Mouse (Mus musculus) MEL (cell line): ENCODE data around the gene Slc10a4. TPM values are rescaled to one million over a fixed set of nuclear protein-coding genes. Genes with fewer than 3 reads are reported as not detected.

Experiments
- DNase-seq: peaks from one replicate; pipeline ENCODE4 v3.0.0; 2011; ENCODE audit warnings: low read depth, low spot score
- H3K27ac ChIP-seq: 2 replicates; pipeline ENCODE4 v1.5.1; 2012; ENCODE audit warnings: low read depth, mild to moderate bottlenecking, control low read depth, low read length, moderate library complexity; ENCODE audit not compliant: control insufficient read depth
- H3K27me3 ChIP-seq, 2 experiments: fragments of 150-350 bp in 1 of 2; sonication (generic) in 1 of 2; 2 replicates each; pipeline ENCODE4 v1.6.1; 2012; ENCODE audit warnings: low read length in 2 of 2, mild to moderate bottlenecking in 2 of 2, improper control_type of control experiment in 1 of 2, moderate library complexity in 1 of 2; ENCODE audit not compliant: insufficient read depth in 2 of 2, control insufficient read depth in 1 of 2
- H3K36me3 ChIP-seq, 2 experiments: 2 replicates each; pipeline ENCODE4 v1.6.1; 2012 to 2014; ENCODE audit warnings: low read length in 2 of 2, improper control_type of control experiment in 1 of 2, inconsistent platforms in 1 of 2, mild to moderate bottlenecking in 1 of 2; ENCODE audit not compliant: insufficient read depth in 2 of 2, control insufficient read depth in 1 of 2
- H3K4me1 ChIP-seq, 2 experiments: fragments of 150-350 bp in 1 of 2; sonication (generic) in 1 of 2; 2 replicates each; pipeline ENCODE4 v1.6.1; 2012; ENCODE audit warnings: low read length in 2 of 2, improper control_type of control experiment in 1 of 2, mild to moderate bottlenecking in 1 of 2; ENCODE audit not compliant: insufficient read depth in 2 of 2, control insufficient read depth in 1 of 2
- H3K4me3 ChIP-seq, 2 experiments: fragments of 150-350 bp in 1 of 2; sonication (generic) in 1 of 2; 2 replicates each; pipeline ENCODE4 v1.5.1; 2012; ENCODE audit warnings: low read depth in 2 of 2, low read length in 2 of 2, mild to moderate bottlenecking in 2 of 2, moderate library complexity in 2 of 2, control low read depth in 1 of 2, improper control_type of control experiment in 1 of 2; ENCODE audit not compliant: control insufficient read depth in 1 of 2, insufficient read depth in 1 of 2
- H3K79me2 ChIP-seq: 2 replicates; pipeline ENCODE4 v1.6.1; 2012; ENCODE audit warnings: mild to moderate bottlenecking, low read length, moderate library complexity; ENCODE audit not compliant: control insufficient read depth, poor library complexity, insufficient read depth
- H3K9ac ChIP-seq: 2 replicates; pipeline ENCODE4 v1.6.1; 2012; ENCODE audit warnings: low read depth, mild to moderate bottlenecking, control low read depth, low read length, moderate library complexity; ENCODE audit not compliant: control insufficient read depth, poor library complexity, severe bottlenecking
- H3K9me3 ChIP-seq: fragments of 150-350 bp; sonication (generic); replicated peaks from 2 replicates; pipeline ENCODE4 v1.6.1; 2012; ENCODE audit warnings: mild to moderate bottlenecking, low read length, improper control_type of control experiment, moderate library complexity; ENCODE audit not compliant: insufficient read depth
- CHD2 ChIP-seq: IDR thresholded peaks from 2 replicates; pipeline ENCODE4 v1.6.1; 2011; ENCODE audit warnings: low read length, improper control_type of control experiment
- CTCF ChIP-seq, 3 experiments: IDR thresholded peaks in 2 of 3; conservative IDR thresholded peaks in 1 of 3; 2 replicates each; pipeline ENCODE4 v1.5.1; 2011 to 2012; ENCODE audit warnings: low read length in 3 of 3, low read depth in 2 of 3, mild to moderate bottlenecking in 2 of 3, improper control_type of control experiment in 1 of 3, inconsistent platforms in 1 of 3, mixed read lengths in 1 of 3, moderate library complexity in 1 of 3; ENCODE audit not compliant: control insufficient read depth in 1 of 3, insufficient read depth in 1 of 3, poor library complexity in 1 of 3, severe bottlenecking in 1 of 3
- E2F4 ChIP-seq: IDR thresholded peaks from 2 replicates; pipeline ENCODE4 v1.6.1; 2011; ENCODE audit warnings: low read depth, low read length, improper control_type of control experiment, borderline replicate concordance
- ELF1 ChIP-seq: IDR thresholded peaks from 2 replicates; pipeline ENCODE4 v1.6.1; 2014; ENCODE audit warnings: low read depth, mild to moderate bottlenecking, inconsistent platforms, low read length, improper control_type of control experiment, moderate library complexity
- GABPA ChIP-seq: IDR thresholded peaks from 2 replicates; pipeline ENCODE4 v1.6.1; 2012; ENCODE audit warnings: low read depth, mild to moderate bottlenecking, inconsistent platforms, low read length, improper control_type of control experiment, moderate library complexity
- HCFC1 ChIP-seq: IDR thresholded peaks from 2 replicates; pipeline ENCODE4 v1.6.1; 2012; ENCODE audit warnings: low read depth, mild to moderate bottlenecking, inconsistent platforms, low read length, improper control_type of control experiment, moderate library complexity
- JUND ChIP-seq: IDR thresholded peaks from 2 replicates; pipeline ENCODE4 v1.6.1; 2011; ENCODE audit warnings: low read depth, mild to moderate bottlenecking, improper control_type of control experiment, low read length
- KAT2A ChIP-seq: conservative IDR thresholded peaks from 2 replicates; pipeline ENCODE4 v1.6.1; 2012; ENCODE audit warnings: low read depth, low read length, improper control_type of control experiment, inconsistent platforms
- MAFK ChIP-seq: IDR thresholded peaks from 2 replicates; pipeline ENCODE4 v1.6.1; 2011; ENCODE audit warnings: low read depth, mild to moderate bottlenecking, low read length, improper control_type of control experiment, borderline replicate concordance
- MAX ChIP-seq: IDR thresholded peaks from 2 replicates; pipeline ENCODE4 v1.6.1; 2011; ENCODE audit warnings: low read length, improper control_type of control experiment
- NRF1 ChIP-seq: IDR thresholded peaks from 2 replicates; pipeline ENCODE4 v1.6.1; 2014; ENCODE audit warnings: low read depth, mild to moderate bottlenecking, inconsistent platforms, low read length, improper control_type of control experiment, moderate library complexity; ENCODE audit not compliant: poor library complexity, insufficient read depth, severe bottlenecking
- POLR2AphosphoS2 ChIP-seq: IDR thresholded peaks from 2 replicates; pipeline ENCODE4 v1.6.1; 2011; ENCODE audit warnings: low read length, improper control_type of control experiment
- POLR2AphosphoS5 ChIP-seq: IDR thresholded peaks from 2 replicates; pipeline ENCODE4 v1.6.1; 2012; ENCODE audit warnings: low read depth, borderline replicate concordance, mild to moderate bottlenecking, inconsistent platforms, low read length, moderate library complexity, mixed read lengths
- RCOR1 ChIP-seq: IDR thresholded peaks from 2 replicates; pipeline ENCODE4 v1.6.1; 2012; ENCODE audit warnings: low read depth, mild to moderate bottlenecking, inconsistent platforms, low read length, improper control_type of control experiment
- SIN3A ChIP-seq: IDR thresholded peaks from 2 replicates; pipeline ENCODE4 v1.6.1; 2012; ENCODE audit warnings: low read length, improper control_type of control experiment, inconsistent platforms
- SMC3 ChIP-seq: IDR thresholded peaks from 2 replicates; pipeline ENCODE4 v1.6.1; 2011; ENCODE audit warnings: low read depth, low read length, improper control_type of control experiment
- TAL1 ChIP-seq: IDR thresholded peaks from 2 replicates; pipeline ENCODE4 v1.6.1; 2012; ENCODE audit warnings: mild to moderate bottlenecking, inconsistent platforms, low read length, moderate library complexity, mixed read lengths
- TCF12 ChIP-seq: IDR thresholded peaks from 2 replicates; pipeline ENCODE4 v1.6.1; 2014; ENCODE audit warnings: low read depth, mild to moderate bottlenecking, inconsistent platforms, low read length, improper control_type of control experiment, moderate library complexity
- UBTF ChIP-seq: IDR thresholded peaks from 2 replicates; pipeline ENCODE4 v1.6.1; 2012; ENCODE audit warnings: low read depth, mild to moderate bottlenecking, inconsistent platforms, low read length, improper control_type of control experiment, moderate library complexity, borderline replicate concordance; ENCODE audit not compliant: insufficient read depth
- USF2 ChIP-seq, 2 experiments: IDR thresholded peaks; 2 replicates each; pipeline ENCODE4 v1.6.1; 2011 to 2012; ENCODE audit warnings: improper control_type of control experiment in 2 of 2, low read length in 2 of 2, borderline replicate concordance in 1 of 2, inconsistent platforms in 1 of 2, low read depth in 1 of 2, mild to moderate bottlenecking in 1 of 2; ENCODE audit not compliant: insufficient read depth in 1 of 2
- ZC3H11A ChIP-seq: IDR thresholded peaks from 2 replicates; pipeline ENCODE4 v1.6.1; 2012; ENCODE audit warnings: low read depth, mild to moderate bottlenecking, inconsistent platforms, low read length, improper control_type of control experiment
- polyA plus RNA-seq, 2 experiments: library from polyadenylated mRNA; stranded (reverse) in 1 of 2; unstranded in 1 of 2; fragments of >175 nt in 1 of 2; fragments of >200 nt in 1 of 2; gene quantifications; 2 replicates each; pipeline versions ENCODE4 v1.2.1 to v1.2.4; 2012; ENCODE audit warnings: low replicate concordance in 2 of 2, low read depth in 1 of 2; ENCODE audit not compliant: insufficient read length in 2 of 2, insufficient read depth in 1 of 2, missing spikeins in 1 of 2
- total RNA-seq: library from RNA; depleted of rRNA; stranded (reverse); fragments of 300-350 nt; gene quantifications from 2 replicates; pipeline ENCODE4 v1.2.3, GENCODE M21; 2012

Slc10a4 gene
- total and polyA plus RNA-seq, 3 experiments, result not detected

DNA sequence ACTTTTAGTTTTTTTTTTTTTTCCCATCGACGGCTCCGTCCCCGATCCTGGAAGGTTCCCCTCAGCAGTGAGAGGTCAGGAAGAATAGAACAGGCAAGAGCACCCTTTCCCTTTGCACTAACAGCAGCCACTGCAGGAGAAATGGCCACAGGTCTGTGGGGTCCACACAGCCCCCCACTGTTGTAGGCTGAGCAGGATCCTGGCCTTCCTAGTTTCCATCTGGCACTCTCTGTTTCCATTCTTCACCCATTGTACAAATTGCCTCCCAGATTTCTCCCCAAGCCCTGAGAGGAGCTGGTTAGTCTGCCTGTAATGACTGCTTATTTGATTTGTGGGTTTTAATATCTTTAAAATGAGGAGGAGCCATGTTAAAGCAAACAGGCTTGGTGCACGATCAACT is 2.6 kb upstream of the Slc10a4 start:
- Histone ChIP-seq H3K9ac (no peak overlapping the region), H3K4me3 (no peak overlapping the region), H3K9me3 (no peaks in the 10 kb centered on the region), H3K27ac (no peak overlapping the region), H3K4me1 (no peaks in the 10 kb centered on the region), H3K36me3 (no peaks in the 10 kb centered on the region), H3K79me2 (no peaks in the 10 kb centered on the region), H3K27me3 (no peaks in the 10 kb centered on the region)
- no peak for DNase-seq
- TF ChIP-seq RCOR1, result no peak
- TF ChIP-seq CTCF (IDR thresholded peaks at IDR 0.05 in 2 of 3, conservative IDR thresholded peaks at IDR 0.05 in 1 of 3; ENCODE audit: control insufficient read depth in 1 of 3, insufficient read depth in 1 of 3, low read depth in 2 of 3, low read length in 3 of 3, poor library complexity in 1 of 3, severe bottlenecking in 1 of 3), result no peak
- no peak for TF ChIP-seq TAL1
- no peak for TF ChIP-seq NRF1
- no peak for TF ChIP-seq MAX
- TF ChIP-seq SMC3, result no peak
- TF ChIP-seq GABPA, result no peak
- no peak for TF ChIP-seq JUND
- TF ChIP-seq UBTF, result no peak
- no peak for TF ChIP-seq E2F4
- no peak for TF ChIP-seq KAT2A
- no peak for TF ChIP-seq TCF12
- no peak for TF ChIP-seq USF2 (IDR thresholded peaks at IDR 0.05; ENCODE audit: borderline replicate concordance in 1 of 2, insufficient read depth in 1 of 2, low read depth in 1 of 2, low read length in 2 of 2)
- no peak for TF ChIP-seq ELF1
- TF ChIP-seq POLR2AphosphoS5, result no peak
- TF ChIP-seq POLR2AphosphoS2, result no peak
- no peak for TF ChIP-seq ZC3H11A
- TF ChIP-seq HCFC1, result no peak

DNA sequence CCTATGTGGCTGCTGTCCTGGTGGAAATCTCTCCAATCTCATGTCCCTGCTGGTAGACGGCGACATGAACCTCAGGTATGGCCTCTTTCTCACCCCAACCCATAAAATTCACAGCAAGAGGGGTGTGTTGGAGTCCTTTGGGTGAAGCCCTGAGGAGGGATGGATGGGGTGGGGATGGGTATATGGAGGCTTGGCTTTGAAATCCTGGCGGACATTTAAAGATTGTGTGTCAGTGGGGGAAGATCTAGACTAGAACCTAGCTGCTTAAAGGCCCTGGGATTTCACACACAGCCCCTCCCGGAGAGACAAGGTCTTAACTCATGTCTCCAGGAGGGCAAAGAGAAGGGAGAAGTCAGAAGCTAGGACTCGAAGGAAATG is 888 bp downstream of the Slc10a4 start:
- H3K79me2 ChIP-seq, result no peaks in the 10 kb centered on the region
- no peaks in the 10 kb centered on the region for H3K9me3 ChIP-seq
- no peak overlapping the region for H3K4me3 ChIP-seq
- no peaks in the 10 kb centered on the region for H3K4me1 ChIP-seq
- no peak for DNase-seq
- no peaks in the 10 kb centered on the region for H3K27me3 ChIP-seq
- H3K27ac ChIP-seq, result no peak overlapping the region
- H3K36me3 ChIP-seq, result no peaks in the 10 kb centered on the region
- H3K9ac ChIP-seq, result no peak overlapping the region
- TF ChIP-seq CHD2 (no peak), SIN3A (no peak), TCF12 (no peak), MAFK (no peak)
